Mouse (Mus musculus): Measurements from ENCODE around the gene Cib3.

The Cib3 gene

DNA sequence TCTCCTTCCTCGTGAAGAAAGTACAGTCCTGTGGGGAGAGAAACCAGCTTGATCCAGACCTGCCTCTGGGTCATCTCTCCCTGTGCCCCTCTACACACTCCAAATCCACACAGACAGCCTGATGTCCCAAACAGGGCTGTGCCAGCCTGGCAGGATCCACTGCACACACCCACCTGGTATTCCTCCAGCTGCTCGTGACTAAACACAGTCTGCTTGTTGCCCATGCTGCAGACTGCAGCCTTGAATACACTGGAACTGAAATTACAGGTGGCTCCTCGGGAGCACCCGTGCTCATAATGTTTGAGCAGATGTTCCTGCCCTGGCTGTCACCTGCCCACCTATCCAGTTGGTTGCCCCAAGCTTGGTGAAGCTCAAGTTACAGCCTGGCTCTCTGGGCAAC, at the start of gene Cib3:
TSS of gene Cib3 (minus strand) at position 87 of the 400 bp plus-strand sequence.
- in situ Hi-C loops (cut with MboI): no loop called here

DNA sequence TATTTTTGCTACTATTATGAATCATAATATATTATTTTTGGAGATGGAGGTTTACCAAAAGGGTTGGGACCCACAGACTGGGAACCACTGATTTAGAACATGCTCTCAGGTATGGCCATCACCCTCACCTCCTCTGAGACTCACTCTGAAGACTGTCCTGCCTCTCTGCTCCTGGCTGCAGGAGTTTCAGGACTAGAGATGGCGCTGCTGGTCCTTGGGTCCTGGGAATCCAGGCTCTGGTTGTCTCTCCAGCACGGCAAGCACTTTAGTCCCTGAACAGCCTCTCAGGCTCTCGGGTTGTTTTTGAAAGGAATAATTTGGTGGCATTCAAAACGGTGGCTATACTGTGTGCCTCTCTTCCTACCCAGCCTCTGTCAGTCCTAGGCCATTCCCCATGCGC, 49.2 kb upstream of the Cib3 start:
- in situ Hi-C loops (cut with MboI): loop anchor here (10.0 kb wide), 1 partner anchor 53 kb away; the partner anchor contains the start of gene Klf2

DNA sequence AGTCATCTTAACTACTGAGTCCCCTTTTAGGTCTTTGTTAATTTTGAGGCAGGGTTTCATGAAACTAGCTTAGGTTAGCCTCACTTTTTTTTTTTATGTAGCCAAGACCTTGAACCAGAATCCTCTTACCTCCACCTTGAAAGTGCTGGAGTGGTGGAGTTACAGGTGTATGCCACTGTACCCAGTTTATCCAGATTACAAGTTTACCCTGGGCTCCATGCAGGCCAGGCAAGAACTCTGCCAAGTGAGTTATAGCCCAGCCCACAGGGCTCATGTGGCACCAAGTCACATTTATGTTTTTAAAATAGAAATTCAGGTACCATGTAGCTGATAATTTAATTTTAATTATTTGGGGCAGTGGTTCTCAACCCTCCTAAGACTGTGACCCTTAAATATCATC, 48.8 kb upstream of the Cib3 start:
- in situ Hi-C loops (cut with MboI): loop anchor here (10.0 kb wide), 1 partner anchor 53 kb away; the partner anchor contains the start of gene Klf2

DNA sequence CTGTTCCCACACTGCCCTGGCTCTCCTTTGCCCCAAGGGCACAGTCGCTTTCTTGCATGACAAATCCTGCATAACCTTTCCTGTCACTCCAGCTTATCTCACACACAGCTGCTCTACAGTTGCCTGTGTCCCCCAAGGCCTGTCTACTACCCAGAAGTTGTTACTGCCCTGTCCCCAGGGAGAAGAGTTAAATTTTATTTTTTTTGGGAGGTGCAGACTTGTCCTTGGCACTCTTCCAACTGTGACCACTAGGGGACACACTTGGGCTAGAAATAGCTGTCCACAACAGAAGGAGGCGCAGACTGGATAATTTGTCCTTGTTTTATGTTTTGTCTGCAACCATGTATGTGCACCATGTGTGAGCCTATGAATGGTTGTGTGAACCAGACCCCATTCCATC, 48.4 kb upstream of the Cib3 start:
- in situ Hi-C loops (cut with MboI): loop anchor here (10.0 kb wide), 1 partner anchor 54 kb away; the partner anchor contains the start of gene Klf2

DNA sequence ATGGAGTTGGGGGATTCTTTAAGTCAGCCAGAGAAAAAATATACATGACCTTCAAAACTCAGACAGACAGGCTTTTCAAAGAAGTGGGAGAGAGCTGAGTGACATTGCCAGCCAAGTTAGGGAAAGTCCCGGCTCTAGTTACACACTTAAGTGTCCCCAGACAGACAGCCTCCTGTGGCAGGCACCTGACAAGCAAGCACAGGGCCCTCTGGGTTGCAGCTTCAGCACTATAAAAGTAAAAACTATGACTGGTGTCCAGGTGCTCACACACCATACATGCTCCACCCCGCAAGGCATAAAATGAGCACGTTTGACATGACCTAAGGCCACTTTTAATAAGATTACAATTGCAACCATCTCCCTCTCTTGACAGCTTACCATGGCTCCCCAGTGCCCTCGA, 47.9 kb upstream of the Cib3 start:
- in situ Hi-C loops (cut with MboI): loop anchor here (10.0 kb wide), 1 partner anchor 54 kb away; the partner anchor contains the start of gene Klf2

DNA sequence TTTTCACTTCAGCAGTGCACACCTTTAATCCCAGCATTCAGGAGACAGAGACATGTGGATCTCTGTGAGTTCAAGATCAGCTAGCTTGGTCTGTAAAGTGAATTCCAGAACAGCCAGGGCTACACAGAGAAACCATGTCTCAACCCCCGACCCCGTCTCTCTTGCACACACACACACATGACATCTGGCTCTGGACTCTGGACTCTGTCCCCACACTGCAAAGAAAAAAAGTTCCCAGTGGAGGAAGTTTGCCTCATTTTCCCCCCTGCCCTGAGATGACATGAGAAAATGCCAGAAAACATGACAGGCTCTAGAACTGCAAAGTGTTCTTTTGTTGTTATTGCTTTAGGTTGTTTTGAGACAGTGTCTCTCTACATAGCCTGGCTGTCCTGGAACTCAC, 47.2 kb upstream of the Cib3 start:
- in situ Hi-C loops (cut with MboI): loop anchor here (10.0 kb wide), 1 partner anchor 55 kb away; the partner anchor contains the start of gene Klf2

DNA sequence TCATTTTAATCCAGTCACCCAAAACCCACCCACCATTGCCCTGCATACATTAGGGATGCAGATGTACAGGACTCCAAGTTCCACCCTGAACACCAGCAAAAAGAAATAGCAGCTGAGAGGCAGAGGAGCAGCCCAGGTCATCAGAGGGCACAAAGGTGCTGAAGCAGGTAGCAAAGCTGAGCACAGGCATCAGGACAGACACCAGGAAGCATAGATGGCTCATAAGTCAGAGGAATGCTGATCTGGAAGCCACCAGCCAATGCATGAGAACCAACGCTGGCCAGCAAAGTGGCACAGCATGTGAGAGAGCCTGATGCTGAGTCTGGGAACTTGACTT, 45.2 kb upstream of the Cib3 start:
- in situ Hi-C loops (cut with MboI): no loop called here

DNA sequence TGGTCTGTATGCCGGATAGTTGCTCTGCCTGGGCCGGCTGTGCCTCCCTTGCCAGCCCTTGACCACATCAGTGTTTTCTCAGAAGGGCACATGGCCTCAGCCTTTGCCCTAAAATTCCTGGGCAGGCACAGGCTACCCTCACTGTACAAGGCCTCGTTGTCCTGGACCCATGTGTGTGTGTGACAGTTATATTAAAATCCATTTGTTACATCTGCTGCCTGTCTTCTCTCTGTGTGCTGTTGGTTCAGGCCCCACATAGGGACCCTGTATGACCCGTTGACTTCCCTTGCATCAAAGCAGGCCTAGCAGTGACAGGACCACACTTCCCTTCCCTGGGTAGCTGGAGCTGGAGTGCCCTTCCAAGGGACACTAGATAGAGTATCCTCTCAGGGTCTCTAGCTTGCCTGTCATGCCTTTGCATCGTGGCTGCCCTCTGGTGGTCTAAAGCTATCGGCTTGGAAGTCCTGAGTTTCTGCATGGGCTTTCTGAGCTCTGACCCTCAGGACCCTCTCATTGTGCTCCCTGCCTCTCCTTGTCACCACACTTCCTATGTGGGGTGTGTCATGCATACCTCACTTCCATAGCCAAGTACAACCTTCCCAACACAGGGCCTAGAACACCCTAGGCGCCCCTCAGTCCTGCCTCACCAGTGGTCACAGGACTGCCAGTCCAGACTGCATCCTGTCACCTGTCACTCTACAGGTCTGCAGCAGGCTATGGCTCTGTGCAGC, 44.7 kb upstream of the Cib3 start:
- in situ Hi-C loops (cut with MboI): no loop called here

DNA sequence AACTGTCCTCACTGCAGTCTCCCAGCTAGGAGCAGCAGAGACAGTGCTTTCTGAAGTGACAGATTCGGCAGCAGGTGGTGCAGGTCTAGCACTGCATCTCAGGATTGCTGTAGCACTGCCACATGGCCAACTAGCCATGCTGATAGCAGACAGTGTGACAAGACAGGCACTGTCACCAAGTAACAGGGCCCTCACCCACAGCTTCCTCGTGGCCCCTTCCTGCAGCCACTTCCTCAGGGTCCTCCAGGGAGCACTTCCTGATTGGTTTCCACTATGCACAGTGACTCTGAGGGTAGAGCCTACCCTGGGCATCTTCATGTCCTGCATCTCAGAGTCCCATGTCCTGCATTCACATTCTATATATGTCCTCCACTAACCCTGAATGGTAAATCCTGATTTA, 32.0 kb upstream of the Cib3 start:
- in situ Hi-C loops (cut with MboI): no loop called here

DNA sequence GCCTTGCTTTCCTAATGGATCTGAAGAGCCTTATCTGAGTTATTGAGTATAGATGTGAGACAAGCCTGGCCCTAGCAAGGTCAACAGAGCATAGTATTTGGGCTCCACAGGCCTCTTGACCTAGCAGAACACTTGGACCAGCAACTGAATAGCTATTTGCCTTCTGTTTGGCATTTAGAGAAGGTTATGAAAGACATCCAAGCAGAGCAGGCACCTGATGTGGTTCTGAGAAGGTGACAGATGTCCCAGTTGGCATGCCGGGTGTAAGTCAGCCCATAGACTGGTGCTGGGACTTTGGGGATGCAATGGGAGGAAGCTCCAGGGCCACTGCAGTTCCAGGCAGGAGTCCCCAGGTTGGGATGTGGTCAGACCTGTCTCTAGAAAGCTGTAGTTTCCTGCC, 29.6 kb upstream of the Cib3 start:
- in situ Hi-C loops (cut with MboI): no loop called here

DNA sequence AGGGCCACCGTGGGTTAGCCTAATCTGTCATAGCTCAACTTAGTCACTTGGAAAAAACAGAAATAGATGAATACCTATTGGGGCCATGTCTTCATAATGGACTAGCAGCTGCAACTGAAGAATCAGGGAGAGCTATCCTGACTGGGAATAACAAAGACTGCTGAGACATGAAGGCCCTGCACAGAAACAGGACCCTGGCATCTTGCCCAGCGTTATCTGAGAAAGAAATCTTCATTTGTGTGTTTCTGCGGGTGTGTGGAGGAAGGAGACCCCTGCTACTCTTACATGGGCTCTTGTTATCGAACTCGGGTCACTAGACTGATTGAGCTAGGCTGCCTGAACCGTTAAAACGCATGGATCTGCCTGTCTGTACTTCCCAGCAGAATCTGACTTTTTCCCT, 28.3 kb upstream of the Cib3 start:
- in situ Hi-C loops (cut with MboI): no loop called here

DNA sequence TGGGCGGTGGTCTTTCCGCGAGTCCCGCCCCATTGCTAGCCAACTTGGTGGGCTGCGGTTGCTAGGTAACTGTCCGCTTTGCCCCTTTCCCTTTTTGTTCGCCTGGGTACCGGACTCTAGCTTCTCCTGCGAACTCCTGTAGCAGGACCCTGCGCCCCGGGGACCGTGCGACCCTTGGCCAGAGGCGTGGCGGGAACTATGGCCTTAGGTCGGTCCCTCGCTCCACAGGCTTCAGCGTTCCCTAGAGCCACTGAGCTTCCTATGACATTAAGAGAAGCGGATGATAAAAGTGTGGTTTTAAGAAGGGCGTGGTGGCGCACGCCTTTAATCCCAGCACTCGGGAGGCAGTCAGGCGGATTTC, 27.7 kb upstream of the Cib3 start:
- in situ Hi-C loops (cut with MboI): no loop called here

DNA sequence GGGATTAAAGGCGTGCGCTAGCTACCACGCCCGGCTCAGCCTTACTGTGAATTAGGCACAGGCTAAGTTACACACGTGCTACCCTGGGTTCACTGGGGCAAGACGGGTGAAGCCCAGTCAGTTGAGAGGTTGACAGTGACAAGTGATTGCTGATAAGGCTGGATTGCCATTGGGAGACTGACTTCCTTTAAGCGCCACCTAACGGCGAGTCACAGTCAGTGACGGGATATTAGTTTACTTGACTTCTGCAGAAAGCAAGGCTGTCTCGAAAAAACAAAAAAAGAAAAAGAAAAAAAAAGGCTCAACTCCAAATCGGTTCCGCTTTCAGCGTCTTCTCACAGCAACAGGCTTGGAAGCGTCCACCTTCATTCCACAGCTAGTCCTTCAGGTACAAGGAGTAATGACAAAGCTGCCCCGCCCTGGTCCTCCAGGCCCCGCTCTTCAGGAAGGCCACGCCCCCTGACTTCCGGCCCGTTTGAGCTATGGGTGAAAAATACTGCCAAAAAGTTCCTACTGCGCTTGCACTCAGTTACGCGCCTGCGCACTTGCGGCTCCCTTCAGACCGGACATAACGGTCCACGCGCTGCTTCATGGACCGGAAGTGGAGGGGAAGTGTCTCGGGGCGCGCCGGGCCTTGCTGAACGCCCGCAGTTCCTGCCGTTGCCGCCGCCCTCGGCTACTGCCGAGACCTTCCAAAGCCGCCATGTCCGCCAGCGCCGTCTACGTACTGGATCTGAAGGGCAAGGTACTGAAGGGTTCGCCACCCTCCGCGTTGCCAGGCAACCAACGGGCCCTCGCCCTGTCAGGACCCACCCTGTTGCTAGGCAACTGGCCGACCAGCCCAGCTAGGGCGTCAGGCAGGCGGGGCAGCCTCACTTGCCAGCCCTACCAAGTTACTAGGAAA, 27.1 kb upstream of the Cib3 start, which contains the start of gene Ap1m1:
TSS of gene Ap1m1 (plus strand) at position 520 of the 904 bp plus-strand sequence.
- in situ Hi-C loops (cut with MboI): no loop called here

DNA sequence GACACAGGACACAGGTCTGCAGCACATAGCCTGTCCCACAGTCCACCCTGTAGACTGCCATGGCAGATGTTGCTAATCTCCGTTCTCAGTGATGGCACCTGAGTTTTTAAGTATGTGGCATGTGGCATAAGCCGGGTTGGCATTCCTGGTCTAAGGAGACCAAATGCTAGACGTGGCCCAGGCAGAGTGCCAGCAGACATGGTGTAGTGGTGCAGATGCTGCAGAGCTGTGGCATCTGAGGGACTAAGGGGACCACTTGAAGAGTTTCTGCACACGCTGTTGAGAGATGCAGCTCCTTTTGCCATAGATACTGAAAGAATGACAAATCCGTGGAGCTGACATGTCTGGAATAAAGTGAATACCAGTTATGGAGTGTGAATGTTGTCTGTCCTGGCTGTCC, 10.0 kb upstream of the Cib3 start:
- in situ Hi-C loops (cut with MboI): no loop called here

DNA sequence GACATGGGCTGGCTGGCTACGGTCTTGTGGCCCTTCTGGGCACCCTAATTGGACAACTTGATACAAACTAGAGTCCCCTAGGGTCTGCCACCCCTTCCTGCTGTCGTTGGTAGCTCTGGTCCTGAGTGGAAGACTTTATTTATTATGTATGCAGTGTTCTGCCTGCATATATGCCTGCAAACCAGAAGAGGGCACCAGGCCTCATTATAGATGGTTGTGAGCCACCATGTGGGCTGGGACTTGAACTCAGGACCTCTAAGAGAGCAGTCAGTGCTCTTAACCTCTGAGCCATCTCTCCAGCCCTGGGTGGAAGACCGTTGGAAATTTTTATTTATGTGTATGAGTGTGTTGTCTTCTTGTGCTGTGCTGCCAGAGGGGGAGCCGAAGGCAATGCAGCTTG, 8.1 kb upstream of the Cib3 start:
- in situ Hi-C loops (cut with MboI): no loop called here

DNA sequence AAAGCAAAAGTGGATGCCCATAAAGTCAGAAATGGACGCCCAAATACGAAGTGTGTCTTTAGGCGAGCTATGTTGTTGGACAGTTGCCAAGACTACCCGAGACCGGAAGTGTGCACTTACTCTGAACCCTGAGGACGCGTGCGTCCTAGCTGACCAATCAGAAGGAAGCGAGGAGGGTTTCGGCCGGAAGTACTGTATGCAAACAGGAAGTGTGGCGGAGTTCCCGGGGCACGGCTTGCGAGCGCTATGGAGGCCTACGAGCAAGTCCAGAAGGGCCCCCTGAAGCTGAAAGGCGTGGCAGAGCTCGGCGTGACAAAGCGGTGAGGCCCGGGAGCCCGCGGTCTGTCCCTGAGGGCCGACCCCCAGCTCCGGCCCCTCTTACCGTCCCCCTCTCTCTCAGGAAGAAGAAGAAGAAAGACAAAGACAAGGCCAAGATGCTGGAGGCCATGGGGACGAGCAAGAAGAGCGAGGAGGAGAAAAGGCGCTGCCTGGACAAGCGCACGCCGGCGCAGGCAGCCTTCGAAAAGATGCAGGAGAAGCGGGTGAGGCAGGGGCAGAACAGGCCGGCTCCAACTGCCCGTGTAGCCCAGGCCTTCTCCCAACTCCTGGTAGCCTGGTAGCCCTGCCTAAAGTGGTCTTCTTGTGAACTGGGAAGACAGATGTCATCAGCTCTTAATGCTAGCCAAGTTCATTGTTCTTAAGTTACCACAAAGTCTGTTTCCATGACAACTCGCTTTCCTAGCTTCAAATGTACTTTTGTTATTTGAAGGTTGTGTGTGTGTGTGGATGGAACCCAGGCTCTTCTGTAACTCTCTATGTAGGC, 7.1 kb upstream of the Cib3 start, which contains the start of gene Fam32a:
TSS of gene Fam32a (plus strand) at position 190 of the 823 bp plus-strand sequence.
- in situ Hi-C loops (cut with MboI): no loop called here

DNA sequence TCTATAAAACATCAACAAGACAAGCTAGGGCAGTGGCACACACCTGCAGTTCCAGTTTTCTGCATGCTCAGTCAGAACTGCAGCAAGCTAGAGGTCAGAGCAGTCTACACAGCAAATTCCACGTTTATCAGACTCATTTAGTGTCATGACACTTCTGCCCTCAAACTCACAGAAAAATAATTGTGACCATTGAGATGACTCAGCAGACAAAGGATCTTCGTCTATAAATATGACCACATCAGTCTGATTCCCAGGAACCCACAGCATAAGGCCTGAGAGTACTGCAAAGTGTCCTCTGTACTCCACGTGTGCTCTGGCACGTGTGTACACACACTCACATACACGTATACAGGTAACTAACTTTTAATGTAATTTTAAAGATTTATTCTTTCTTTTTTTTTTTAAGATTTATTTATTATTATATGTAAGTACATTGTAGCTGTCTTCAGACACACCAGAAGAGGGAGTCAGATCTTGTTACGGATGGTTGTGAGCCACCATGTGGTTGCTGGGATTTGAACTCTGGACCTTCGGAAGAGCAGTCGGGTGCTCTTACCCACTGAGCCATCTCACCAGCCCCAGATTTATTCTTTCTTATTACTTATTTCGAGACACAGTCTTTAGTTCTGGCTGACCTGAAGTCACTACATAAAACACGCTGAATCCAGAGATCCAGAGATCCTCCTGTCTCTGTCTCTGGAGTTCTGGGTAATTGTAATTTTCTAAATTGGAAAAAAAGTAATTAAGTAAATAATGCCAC, 6.3 kb upstream of the Cib3 start:
- in situ Hi-C loops (cut with MboI): no loop called here

DNA sequence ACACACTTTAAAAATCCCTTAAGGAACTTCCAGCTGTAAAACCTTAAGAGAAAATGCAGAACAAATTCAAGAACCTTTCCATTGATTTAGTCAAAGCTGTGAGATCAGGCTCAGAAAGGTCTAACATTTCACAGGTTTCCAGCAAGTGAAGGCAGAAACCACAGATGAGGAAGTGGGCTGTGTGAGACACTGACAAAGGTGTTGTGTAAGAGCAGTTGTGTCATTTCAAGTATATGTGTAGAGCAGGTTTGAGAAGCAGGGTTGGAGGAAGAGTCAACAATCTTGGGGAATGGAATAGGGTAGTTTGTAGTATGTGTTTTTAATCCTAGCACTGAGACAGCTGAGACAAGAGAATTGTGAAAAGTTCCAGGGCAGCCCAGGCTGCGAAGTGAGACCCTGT, 3.2 kb upstream of the Cib3 start:
- in situ Hi-C loops (cut with MboI): no loop called here

DNA sequence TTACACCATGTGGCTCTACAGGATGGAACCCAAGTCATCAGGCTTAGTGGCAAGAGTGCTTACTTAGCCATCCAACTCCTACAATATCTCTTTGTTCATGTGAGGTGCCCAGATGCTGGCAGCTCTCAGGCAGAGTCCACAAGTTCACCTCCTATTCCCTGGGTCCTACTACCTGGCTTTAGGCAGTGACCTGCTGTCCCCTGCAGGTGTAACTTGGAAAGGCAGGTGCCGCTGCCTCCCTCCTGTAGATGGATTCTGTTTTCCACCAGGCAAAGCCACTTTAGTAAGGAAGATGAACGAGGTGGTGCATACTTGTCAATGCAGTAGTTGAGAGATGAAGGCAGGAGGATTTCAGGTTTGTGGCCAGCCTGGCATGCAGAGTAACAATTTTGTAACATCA, 2.4 kb upstream of the Cib3 start:
- in situ Hi-C loops (cut with MboI): no loop called here

DNA sequence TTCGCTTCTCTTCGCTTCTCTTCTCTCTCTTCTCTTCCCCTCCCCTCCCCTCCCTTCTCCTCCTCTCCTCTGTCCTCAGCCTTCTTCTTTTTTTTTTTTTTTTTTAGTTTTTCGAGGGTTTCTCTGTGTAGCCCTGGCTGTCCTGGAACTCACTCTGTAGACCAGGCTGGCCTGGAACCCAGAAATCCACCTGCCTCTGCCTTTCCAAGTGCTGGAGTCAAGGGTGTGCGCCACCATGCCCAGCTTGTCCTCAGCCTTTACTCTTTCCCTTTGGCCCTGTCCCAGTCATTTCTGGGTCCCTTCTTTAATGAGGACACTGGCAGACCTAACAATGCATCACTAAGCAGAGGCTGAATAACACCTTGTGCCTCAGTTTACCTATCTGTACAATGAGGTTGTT, 899 bp upstream of the Cib3 start, which contains the start of gene Gm11034:
TSS of gene Gm11034 (minus strand) at position 101 of the 400 bp plus-strand sequence.
- in situ Hi-C loops (cut with MboI): no loop called here

DNA sequence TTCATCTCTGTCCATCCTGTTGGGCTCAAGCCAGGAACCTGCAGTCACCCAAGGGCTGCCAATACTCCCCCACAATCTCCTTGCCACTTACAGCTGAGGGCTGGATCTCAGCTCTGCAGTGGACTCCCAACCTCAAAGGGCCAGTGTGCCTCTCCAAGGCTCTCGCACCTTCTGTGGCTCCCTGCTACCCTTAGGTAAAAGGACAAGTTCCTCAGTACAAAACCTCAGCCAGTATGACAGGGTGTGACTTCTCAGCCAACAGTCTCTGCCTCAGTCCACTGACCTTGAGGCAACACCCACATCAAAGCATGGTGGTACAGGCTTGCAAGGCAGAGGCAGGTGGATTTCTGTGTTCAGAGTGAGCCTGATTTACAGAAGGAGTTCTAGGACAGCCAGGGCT, 791 bp downstream of the Cib3 start:
- in situ Hi-C loops (cut with MboI): no loop called here
